Comparison of ENCODE assay signal across 18 mouse cellular contexts in genomic region chr11:79823631-79824310, GRCm38 (mm10).
DNase-seq lines count a peak whose midpoint lies in the region; ATAC-seq lines count a peak whose summit lies in the region.
"Had no signal": no experiment of that assay in that cellular context is flagged by ENCODE, and none has a peak within 500 bp of the region (broad histone marks: within the 10 kb centered on the region; RNA-seq: fewer than 3 reads in every experiment).

No protein-coding gene starts in this region.

- no peaks in the 10 kb centered on the region for H3K36me3 ChIP-seq in kidney, embryonic 16.5 days (ENCODE audit: insufficient read depth, low read length)
- H3K36me3 ChIP-seq: embryonic facial prominence, embryonic 15.5 days; hindbrain, embryonic 12.5 days; intestine, embryonic 15.5 days; liver, embryonic 13.5 days had no signal

- H3K4me3 ChIP-seq in kidney, embryonic 16.5 days (ENCODE audit: low read length): no peak overlapping the region
- H3K4me3 ChIP-seq: embryonic facial prominence, embryonic 15.5 days; hindbrain, embryonic 12.5 days; intestine, embryonic 15.5 days; layer of hippocampus, adult 2 months; left cerebral cortex, adult 2 months; liver, embryonic 13.5 days had no signal

- 71% methylated on average over 11 of the region's 11 CpGs for WGBS in kidney, embryonic 16.5 days

- no peaks in the 10 kb centered on the region for H3K4me1 ChIP-seq in kidney, embryonic 16.5 days (ENCODE audit: insufficient read depth, low read length)
- H3K4me1 ChIP-seq: liver, embryonic 13.5 days had no signal

- peak; percentile 40 to 43 for DNase-seq in cerebellum, postnatal 10 days
- no peak for DNase-seq in cerebellum, adult 11-12 months
- DNase-seq in kidney, adult 18-20 months: peak; percentile 48
- peak; percentile 56 for DNase-seq in adrenal gland, postnatal 10 days
- peak; percentile 35 for DNase-seq in kidney, postnatal 10 days
- DNase-seq in thymus, adult 18-20 months: no peak
- no peak for DNase-seq in cerebellum, adult 11 months
- DNase-seq: cerebellum, adult 8-10 months; liver, embryonic 13.5 days; thymus, adult 2 months had no signal

- no peak for ATAC-seq in kidney, embryonic 16.5 days (ENCODE audit: low FRiP score, low TSS enrichment)
- ATAC-seq: activated CD4-positive, CD25-positive, alpha-beta regulatory T cell, adult 4 months; intestine, embryonic 15.5 days; midbrain, embryonic 16.5 days had no signal

- no peaks in the 10 kb centered on the region for H3K27me3 ChIP-seq in kidney, embryonic 16.5 days (ENCODE audit: insufficient read depth, low read length)
- H3K27me3 ChIP-seq: embryonic facial prominence, embryonic 15.5 days; hindbrain, embryonic 12.5 days; intestine, embryonic 15.5 days; liver, embryonic 13.5 days had no signal

- no peak overlapping the region for H3K9ac ChIP-seq in kidney, embryonic 16.5 days (replicated peaks; ENCODE audit: low read length)
- H3K9ac ChIP-seq: embryonic facial prominence, embryonic 15.5 days; hindbrain, embryonic 12.5 days; intestine, embryonic 15.5 days; liver, embryonic 13.5 days had no signal

- H3K4me2 ChIP-seq in kidney, embryonic 16.5 days (replicated peaks; ENCODE audit: low read depth, low read length): no peak overlapping the region
- H3K4me2 ChIP-seq: embryonic facial prominence, embryonic 15.5 days; hindbrain, embryonic 12.5 days; intestine, embryonic 15.5 days; liver, embryonic 13.5 days had no signal

- H3K27ac ChIP-seq in kidney, embryonic 16.5 days (ENCODE audit: low read length): no peak overlapping the region
- H3K27ac ChIP-seq: embryonic facial prominence, embryonic 15.5 days; hindbrain, embryonic 12.5 days; intestine, embryonic 15.5 days; layer of hippocampus, adult 2 months; left cerebral cortex, adult 2 months; liver, embryonic 13.5 days had no signal

- 0 out of 2 replicates have a peak, but pooled peaks cover 4% of the 10 kb centered on the region for H3K9me3 ChIP-seq in kidney, embryonic 16.5 days (ENCODE audit: low read length)
- H3K9me3 ChIP-seq: embryonic facial prominence, embryonic 15.5 days; hindbrain, embryonic 12.5 days; intestine, embryonic 15.5 days; liver, embryonic 13.5 days had no signal

Comparison
In these comparisons a context has a peak if more than half of its experiments do, and no peak if none do; other contexts are left out.
1. DNase-seq: peak in cerebellum, postnatal 10 days (2 of 2), kidney, adult 18-20 months (single experiment), adrenal gland, postnatal 10 days (single experiment) and kidney, postnatal 10 days (single experiment); none in cerebellum, adult 11-12 months (single experiment), thymus, adult 18-20 months (0 of 2) and cerebellum, adult 11 months (single experiment).